Mouse (Mus musculus) hindbrain, embryonic 11.5 days (tissue): ENCODE results near the gene Tarsl2. TPM values are rescaled to one million over a fixed set of nuclear protein-coding genes. Genes with fewer than 3 reads are reported as not detected.

Experiments
- ATAC-seq: fragments of 200-750 bp; cut with Nextera tagmentation; 2 replicates; pipeline ENCODE4 v1.8.0; 2017; ENCODE audit warnings: mild to moderate bottlenecking, moderate TSS enrichment, moderate library complexity; ENCODE audit not compliant: low FRiP score
- DNase-seq: peaks from one replicate; pipeline ENCODE4 v3.0.0-alpha.2; 2015; ENCODE audit warnings: low spot score
- H3K27ac ChIP-seq: fragments of 300-500 bp; sonication (generic); 2 replicates; pipeline ENCODE4 v1.5.1; 2014; ENCODE audit warnings: mild to moderate bottlenecking, low read depth, low read length
- H3K27me3 ChIP-seq: fragments of 300-500 bp; sonication (generic); 2 replicates; pipeline ENCODE4 v1.6.1; 2014; ENCODE audit warnings: mild to moderate bottlenecking, low read length, moderate library complexity, mixed read lengths; ENCODE audit not compliant: control insufficient read depth, insufficient read depth
- H3K36me3 ChIP-seq: fragments of 300-500 bp; sonication (generic); 2 replicates; pipeline ENCODE4 v1.6.1; 2014; ENCODE audit warnings: mild to moderate bottlenecking, low read length, moderate library complexity, mixed read lengths; ENCODE audit not compliant: control insufficient read depth, insufficient read depth
- H3K4me1 ChIP-seq: fragments of 300-500 bp; sonication (generic); replicated peaks from 2 replicates; pipeline ENCODE4 v1.6.1; 2014; ENCODE audit warnings: low read length, mixed read lengths; ENCODE audit not compliant: control insufficient read depth, insufficient read depth
- H3K4me2 ChIP-seq: fragments of 300-500 bp; sonication (generic); replicated peaks from 2 replicates; pipeline ENCODE4 v1.6.1; 2014; ENCODE audit warnings: mild to moderate bottlenecking, low read depth, low read length
- H3K4me3 ChIP-seq: fragments of 300-500 bp; sonication (generic); 2 replicates; pipeline ENCODE4 v1.5.1; 2014; ENCODE audit warnings: low read depth, low read length
- H3K9ac ChIP-seq: fragments of 300-500 bp; sonication (generic); 2 replicates; pipeline ENCODE4 v1.6.1; 2014; ENCODE audit warnings: low read depth, low read length
- H3K9me3 ChIP-seq: fragments of 300-500 bp; sonication (generic); 2 replicates; pipeline ENCODE4 v1.6.1; 2016; ENCODE audit warnings: low read length; ENCODE audit not compliant: control insufficient read depth
- WGBS: fragments of 180-500 bp; shearing (Covaris S2); extraction: QIAGEN DNeasy Blood & Tissue Kit; methylation state at CpG from one replicate; pipeline ENCODE4 v1.1.7; 2014; 5-methylcytosine and 5-hydroxymethylcytosine counted together
- polyA plus RNA-seq: library from polyadenylated mRNA; unstranded; fragments of >200 nt; fragmentation: Nextera tagmentation; extraction: Ambion mirVana; gene quantifications from 2 replicates; pipeline ENCODE4 v1.2.1, GENCODE M21; 2014

Tarsl2 gene
- 11.4 and 13.4 TPM in 2 replicates for polyA plus RNA-seq

GRCm38 (mm10) chr7:65644643-65645351 is at the start of gene Tarsl2:
Gene Tarsl2 (plus strand): TSS chr7:65644898.
- ATAC-seq (peak; percentile 98), DNase-seq (peak; percentile 96)
- Histone ChIP-seq H3K4me3 (peak within 1 kb of the TSS; percentile 54), H3K9me3 (no peaks in the 10 kb centered on the region), H3K4me2 (peak within 1 kb of the TSS; percentile 81), H3K27me3 (peaks cover 4% of the 10 kb centered on the region; the same call in 1 of the 2 replicates), H3K36me3 (no peaks in the 10 kb centered on the region), H3K27ac (peak within 1 kb of the TSS; percentile 61), H3K9ac (peak within 1 kb of the TSS; percentile 69), H3K4me1 (no peaks in the 10 kb centered on the region)
- under 1% methylated on average over 49 of the region's 64 CpGs for WGBS

DNA sequence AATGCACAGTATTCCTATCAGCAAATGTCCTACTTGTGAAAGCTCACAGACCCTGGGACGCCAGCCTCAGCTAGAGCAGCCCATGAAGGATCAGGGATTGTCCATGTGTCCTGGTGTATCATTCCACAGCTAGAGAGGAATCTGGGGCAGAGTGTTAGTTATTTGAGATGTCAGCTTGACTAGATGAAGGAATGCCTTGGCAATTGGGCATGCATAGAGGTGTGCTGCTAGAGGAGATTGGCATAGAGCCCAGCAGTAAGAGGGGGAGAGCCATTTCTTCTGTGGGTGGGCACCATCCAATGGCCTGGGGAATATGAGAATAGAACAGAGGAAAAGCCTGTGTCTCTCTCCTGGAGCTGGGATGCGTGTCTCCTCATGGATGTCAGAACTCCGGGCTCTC is 38.6 kb upstream of the Tarsl2 start:
- DNase-seq (no peak), ATAC-seq (no peak)
- Histone ChIP-seq H3K4me3 (no peak overlapping the region), H3K4me2 (no peak overlapping the region), H3K36me3 (no peaks in the 10 kb centered on the region), H3K9ac (no peak overlapping the region), H3K9me3 (no peaks in the 10 kb centered on the region), H3K4me1 (no peaks in the 10 kb centered on the region), H3K27me3 (no peaks in the 10 kb centered on the region), H3K27ac (no peak overlapping the region)
- 88% methylated on average over 3 of the region's 3 CpGs for WGBS

DNA sequence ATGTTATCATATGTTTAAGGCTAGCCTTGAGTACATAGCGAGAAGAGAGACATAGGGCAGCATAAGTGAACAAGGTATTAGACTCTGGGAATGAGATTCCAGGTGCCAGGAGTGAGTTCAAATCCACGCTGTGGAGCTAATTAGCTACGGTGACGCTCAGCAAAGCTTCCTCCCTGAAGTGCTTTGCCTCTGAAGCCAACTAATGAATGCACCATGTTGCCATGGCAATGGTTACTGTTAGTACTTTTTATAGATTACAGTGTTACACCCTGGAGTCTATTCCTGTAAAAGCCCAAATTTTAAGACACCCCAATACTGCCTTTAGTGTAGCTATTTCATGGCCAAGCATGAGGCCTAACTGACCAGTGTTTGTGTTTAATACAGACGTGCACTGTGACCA is 37.7 kb upstream of the Tarsl2 start:
- H3K36me3 ChIP-seq: no peaks in the 10 kb centered on the region
- H3K9ac ChIP-seq: no peak overlapping the region
- ATAC-seq (no peak), DNase-seq (no peak)
- H3K4me2 ChIP-seq: no peak overlapping the region
- H3K4me1 ChIP-seq: no peaks in the 10 kb centered on the region
- no peak overlapping the region for H3K27ac ChIP-seq
- 83% methylated on average over 5 of the region's 5 CpGs for WGBS
- H3K4me3 ChIP-seq: no peak overlapping the region
- no peaks in the 10 kb centered on the region for H3K27me3 ChIP-seq
- no peaks in the 10 kb centered on the region for H3K9me3 ChIP-seq

DNA sequence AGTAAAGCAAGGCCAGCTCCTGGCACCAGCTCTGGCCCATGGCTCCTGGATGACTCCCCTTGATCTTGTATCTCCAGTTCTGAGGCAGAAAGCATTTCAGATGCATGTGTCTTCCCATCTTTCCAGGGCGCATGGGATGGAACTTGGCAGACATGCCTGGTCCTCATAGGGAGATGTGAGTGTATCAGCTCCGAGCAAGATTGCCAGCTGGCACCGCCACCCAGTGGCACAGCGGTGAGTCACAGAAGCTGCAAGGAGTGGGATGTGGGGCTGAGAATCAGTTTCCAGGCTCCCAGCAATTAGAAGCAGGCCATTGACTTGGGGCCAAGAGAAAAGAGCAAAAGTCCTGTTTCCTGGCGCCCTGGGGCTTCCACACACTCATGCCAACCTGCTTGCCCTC is 34.5 kb upstream of the Tarsl2 start:
- Histone ChIP-seq H3K9ac (no peak overlapping the region), H3K36me3 (no peaks in the 10 kb centered on the region), H3K4me2 (no peak overlapping the region), H3K4me1 (no peaks in the 10 kb centered on the region), H3K27ac (no peak overlapping the region), H3K4me3 (no peak overlapping the region), H3K9me3 (no peaks in the 10 kb centered on the region), H3K27me3 (no peaks in the 10 kb centered on the region)
- ATAC-seq (no peak), DNase-seq (no peak)
- 88% methylated on average over 5 of the region's 5 CpGs for WGBS

- Histone ChIP-seq H3K27me3 (no peaks in the 10 kb centered on the region), H3K4me3 (no peak overlapping the region), H3K4me2 (no peak overlapping the region), H3K36me3 (no peaks in the 10 kb centered on the region), H3K9me3 (no peaks in the 10 kb centered on the region), H3K27ac (no peak overlapping the region), H3K4me1 (no peaks in the 10 kb centered on the region), H3K9ac (no peak overlapping the region)
- WGBS: 84% methylated on average over 8 of the region's 8 CpGs
- ATAC-seq (no peak), DNase-seq (no peak)
These were observed 34.0 kb upstream of the Tarsl2 start for GRCm38 (mm10) chr7:65610673-65611072.

DNA sequence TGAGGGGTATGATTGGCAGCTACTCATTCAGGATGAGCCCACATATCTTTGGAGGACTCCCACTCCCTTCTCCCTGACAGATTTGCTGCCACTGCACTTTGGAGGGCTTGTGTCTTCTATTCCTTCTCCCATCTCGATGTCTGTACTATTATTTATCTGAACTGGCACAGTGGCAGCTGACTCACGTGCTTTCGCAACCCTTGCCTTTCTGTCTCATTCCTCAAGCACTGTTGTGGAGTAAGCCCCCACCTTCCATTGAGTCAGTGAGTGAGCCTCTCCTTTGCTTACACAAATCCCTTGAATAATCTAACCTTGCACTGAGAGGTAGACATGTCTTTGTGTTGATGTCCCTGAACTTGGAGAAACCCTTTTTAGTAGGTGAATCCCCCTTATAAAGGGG is 33.4 kb upstream of the Tarsl2 start:
- Histone ChIP-seq H3K4me1 (no peaks in the 10 kb centered on the region), H3K4me3 (no peak overlapping the region), H3K9ac (no peak overlapping the region), H3K27ac (no peak overlapping the region), H3K9me3 (no peaks in the 10 kb centered on the region), H3K36me3 (no peaks in the 10 kb centered on the region), H3K4me2 (no peak overlapping the region), H3K27me3 (no peaks in the 10 kb centered on the region)
- ATAC-seq (no peak), DNase-seq (no peak)
- WGBS: 84% methylated on average over 3 of the region's 3 CpGs

- Histone ChIP-seq H3K4me1 (no peaks in the 10 kb centered on the region), H3K4me3 (no peak overlapping the region), H3K27me3 (no peaks in the 10 kb centered on the region), H3K9me3 (no peaks in the 10 kb centered on the region), H3K4me2 (no peak overlapping the region), H3K27ac (no peak overlapping the region), H3K9ac (no peak overlapping the region), H3K36me3 (no peaks in the 10 kb centered on the region)
- WGBS: 74% methylated on average over 5 of the region's 5 CpGs
- ATAC-seq (no peak), DNase-seq (no peak)
These were observed 31.0 kb upstream of the Tarsl2 start for GRCm38 (mm10) chr7:65613723-65614122.

GRCm38 (mm10) chr7:65618751-65619150 is 25.9 kb upstream of the Tarsl2 start:
- H3K9me3 ChIP-seq: no peaks in the 10 kb centered on the region
- ATAC-seq: no peak
- no peak overlapping the region for H3K4me2 ChIP-seq
- no peak overlapping the region for H3K27ac ChIP-seq
- no peak overlapping the region for H3K4me3 ChIP-seq
- no peak overlapping the region for H3K9ac ChIP-seq
- H3K27me3 ChIP-seq: no peaks in the 10 kb centered on the region
- 79% methylated on average over 1 of the region's 1 CpGs for WGBS
- DNase-seq: no peak
- no peaks in the 10 kb centered on the region for H3K4me1 ChIP-seq
- H3K36me3 ChIP-seq: no peaks in the 10 kb centered on the region

- no peak for ATAC-seq
- no peak for DNase-seq
- H3K27me3 ChIP-seq: no peaks in the 10 kb centered on the region
- no peaks in the 10 kb centered on the region for H3K36me3 ChIP-seq
- no peaks in the 10 kb centered on the region for H3K9me3 ChIP-seq
- 81% methylated on average over 7 of the region's 7 CpGs for WGBS
- no peak overlapping the region for H3K4me2 ChIP-seq
- no peak overlapping the region for H3K27ac ChIP-seq
- no peaks in the 10 kb centered on the region for H3K4me1 ChIP-seq
- no peak overlapping the region for H3K4me3 ChIP-seq
- no peak overlapping the region for H3K9ac ChIP-seq
These were observed 24.0 kb upstream of the Tarsl2 start for GRCm38 (mm10) chr7:65620746-65621145.
